Mouse (Mus musculus): ENCODE measurements around the gene Prss28. TPM values are rescaled to one million over a fixed set of nuclear protein-coding genes. Genes with fewer than 3 reads are reported as not detected.

The Prss28 gene
- polyA plus RNA-seq, 1 experiment from 2014 or later: not detected

DNA sequence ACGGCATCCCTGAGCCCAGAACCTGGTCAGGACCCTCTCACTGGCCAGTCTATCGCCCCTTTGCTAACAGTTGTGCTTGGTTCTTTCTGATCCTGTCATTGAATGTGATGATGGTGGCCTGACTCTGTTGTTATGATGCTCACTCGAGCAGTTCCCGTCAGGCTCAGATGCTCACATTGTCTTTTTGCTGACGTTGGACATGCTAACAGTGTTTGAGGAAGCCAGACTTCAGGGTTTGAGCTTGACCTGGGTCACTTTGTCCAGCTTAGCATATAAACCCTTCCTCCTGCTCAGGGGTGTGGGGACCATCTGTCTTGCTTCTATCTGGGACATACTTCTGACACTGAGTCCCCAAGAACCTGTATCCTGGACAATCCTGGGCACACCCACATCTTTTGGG is 9.9 kb downstream of the Prss28 start, which contains the start of gene Prss29:
Gene Prss29, plus strand, starts transcription at position 301 of the 400 bp plus-strand sequence.
- no peak for ATAC-seq (ENCODE audit: insufficient number of reproducible peaks, insufficient read depth, low FRiP score, low read depth)
- H3K4me3 ChIP-seq (ENCODE audit: control insufficient read depth in 1 of 2, insufficient read depth in 1 of 2, low read depth in 1 of 2, low read length in 2 of 2): no peak within 1 kb of the TSS
- no peaks in the 10 kb centered on the region for H3K36me3 ChIP-seq (ENCODE audit: control insufficient read depth, insufficient read depth, low read length)
- 60% methylated on average over 5 of the region's 5 CpGs for WGBS
- H3K27ac ChIP-seq (replicated peaks in 1 of 2; ENCODE audit: control insufficient read depth in 1 of 2, insufficient read depth in 1 of 2, low read depth in 2 of 2, low read length in 2 of 2): no peak within 1 kb of the TSS
- no peaks in the 10 kb centered on the region for H3K4me1 ChIP-seq (ENCODE audit: control insufficient read depth in 2 of 2, insufficient read depth in 2 of 2, low read length in 2 of 2)
- H3K4me2 ChIP-seq (ENCODE audit: low read length): no peak within 1 kb of the TSS
- H3K27me3 ChIP-seq (ENCODE audit: control insufficient read depth, insufficient read depth, low read length): no peaks in the 10 kb centered on the region
- H3K9me3 ChIP-seq (ENCODE audit: control insufficient read depth, low read length): no peaks in the 10 kb centered on the region
- no peak within 1 kb of the TSS for H3K9ac ChIP-seq (ENCODE audit: low read length)

DNA sequence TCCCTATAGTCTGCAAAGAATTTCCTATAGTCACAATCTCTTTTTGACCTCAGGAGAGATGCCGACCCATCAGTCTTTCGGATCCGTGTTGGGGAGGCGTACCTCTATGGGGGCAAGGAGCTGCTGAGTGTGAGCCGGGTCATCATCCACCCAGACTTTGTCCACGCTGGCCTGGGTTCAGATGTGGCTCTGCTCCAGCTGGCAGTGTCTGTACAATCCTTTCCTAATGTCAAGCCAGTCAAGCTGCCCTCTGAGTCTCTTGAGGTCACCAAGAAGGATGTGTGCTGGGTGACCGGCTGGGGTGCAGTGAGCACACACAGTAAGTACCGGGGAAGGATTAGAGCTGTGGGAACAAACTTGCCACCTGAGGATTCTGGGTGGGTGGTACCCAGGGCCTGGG is 12.4 kb downstream of the Prss28 start:
- no peak for ATAC-seq (ENCODE audit: insufficient number of reproducible peaks, insufficient read depth, low FRiP score, low read depth)
- Histone ChIP-seq H3K9me3 (ENCODE audit: control insufficient read depth, low read length) (no peaks in the 10 kb centered on the region), H3K4me3 (ENCODE audit: control insufficient read depth in 1 of 2, insufficient read depth in 1 of 2, low read depth in 1 of 2, low read length in 2 of 2) (no peak overlapping the region), H3K27me3 (ENCODE audit: control insufficient read depth, insufficient read depth, low read length) (no peaks in the 10 kb centered on the region), H3K9ac (ENCODE audit: low read length) (no peak overlapping the region), H3K27ac (replicated peaks in 1 of 2; ENCODE audit: control insufficient read depth in 1 of 2, insufficient read depth in 1 of 2, low read depth in 2 of 2, low read length in 2 of 2) (no peak overlapping the region), H3K4me1 (ENCODE audit: control insufficient read depth in 2 of 2, insufficient read depth in 2 of 2, low read length in 2 of 2) (no peaks in the 10 kb centered on the region), H3K36me3 (ENCODE audit: control insufficient read depth, insufficient read depth, low read length) (no peaks in the 10 kb centered on the region), H3K4me2 (ENCODE audit: low read length) (no peak overlapping the region)
- WGBS: 80% methylated on average over 8 of the region's 8 CpGs

DNA sequence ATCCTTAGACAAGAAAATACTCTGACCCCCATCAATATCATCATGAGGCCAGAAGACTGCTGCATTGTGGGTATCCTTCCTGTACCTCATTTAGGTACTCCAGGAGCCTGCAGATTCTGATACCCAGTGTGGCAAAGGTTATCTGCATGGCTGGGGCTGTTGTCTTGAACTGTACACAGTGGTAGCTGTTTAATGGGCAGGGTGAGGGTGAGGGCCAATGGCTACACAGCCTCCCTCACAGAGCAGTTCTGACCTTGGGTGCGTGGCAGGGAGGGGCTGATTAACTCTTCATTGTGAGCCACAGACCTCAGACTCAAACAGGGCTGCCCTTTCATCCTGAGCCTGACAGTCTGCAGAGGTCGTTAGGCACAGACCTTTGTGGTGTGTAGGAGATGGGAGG is 14.5 kb downstream of the Prss28 start:
- Histone ChIP-seq H3K4me3 (ENCODE audit: control insufficient read depth in 1 of 2, insufficient read depth in 1 of 2, low read depth in 1 of 2, low read length in 2 of 2) (no peak overlapping the region), H3K4me2 (ENCODE audit: low read length) (no peak overlapping the region), H3K9ac (ENCODE audit: low read length) (no peak overlapping the region), H3K9me3 (ENCODE audit: control insufficient read depth, low read length) (no peaks in the 10 kb centered on the region), H3K36me3 (ENCODE audit: control insufficient read depth, insufficient read depth, low read length) (no peaks in the 10 kb centered on the region), H3K27ac (replicated peaks in 1 of 2; ENCODE audit: control insufficient read depth in 1 of 2, insufficient read depth in 1 of 2, low read depth in 2 of 2, low read length in 2 of 2) (no peak overlapping the region), H3K4me1 (ENCODE audit: control insufficient read depth in 2 of 2, insufficient read depth in 2 of 2, low read length in 2 of 2) (no peaks in the 10 kb centered on the region), H3K27me3 (ENCODE audit: control insufficient read depth, insufficient read depth, low read length) (no peaks in the 10 kb centered on the region)
- WGBS: 18% methylated on average over 2 of the region's 2 CpGs
- ATAC-seq (ENCODE audit: insufficient number of reproducible peaks, insufficient read depth, low FRiP score, low read depth): no peak

DNA sequence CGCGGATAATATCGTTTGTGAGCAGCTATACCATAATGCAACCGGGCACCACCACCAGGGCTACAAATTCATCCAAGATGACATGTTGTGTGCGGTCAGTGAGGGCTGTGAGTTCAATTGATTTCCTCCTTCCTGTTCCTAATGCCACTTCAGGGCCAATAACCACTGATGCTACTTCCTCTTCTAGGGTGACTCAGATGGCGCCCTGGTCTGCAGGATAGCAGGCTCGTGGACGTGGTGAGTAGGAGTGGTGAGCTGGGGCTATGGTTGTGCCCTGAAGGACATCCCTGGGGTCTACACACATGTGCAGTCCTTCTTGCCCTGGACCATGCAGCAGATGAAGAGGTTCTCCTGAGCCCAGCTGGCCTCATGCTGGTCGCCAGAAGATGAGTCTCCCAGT is 23.9 kb downstream of the Prss28 start:
- no peak overlapping the region for H3K4me2 ChIP-seq (ENCODE audit: low read length)
- no peaks in the 10 kb centered on the region for H3K36me3 ChIP-seq (ENCODE audit: control insufficient read depth, insufficient read depth, low read length)
- H3K9me3 ChIP-seq (ENCODE audit: control insufficient read depth, low read length): no peaks in the 10 kb centered on the region
- H3K27ac ChIP-seq (replicated peaks in 1 of 2; ENCODE audit: control insufficient read depth in 1 of 2, insufficient read depth in 1 of 2, low read depth in 2 of 2, low read length in 2 of 2): no peak overlapping the region
- ATAC-seq (ENCODE audit: insufficient number of reproducible peaks, insufficient read depth, low FRiP score, low read depth): no peak
- H3K27me3 ChIP-seq (ENCODE audit: control insufficient read depth, insufficient read depth, low read length): peaks cover 20% of the 10 kb centered on the region
- 63% methylated on average over 9 of the region's 9 CpGs for WGBS
- no peak overlapping the region for H3K4me3 ChIP-seq (ENCODE audit: control insufficient read depth in 1 of 2, insufficient read depth in 1 of 2, low read depth in 1 of 2, low read length in 2 of 2)
- H3K4me1 ChIP-seq (ENCODE audit: control insufficient read depth in 2 of 2, insufficient read depth in 2 of 2, low read length in 2 of 2): no peaks in the 10 kb centered on the region
- H3K9ac ChIP-seq (ENCODE audit: low read length): no peak overlapping the region

DNA sequence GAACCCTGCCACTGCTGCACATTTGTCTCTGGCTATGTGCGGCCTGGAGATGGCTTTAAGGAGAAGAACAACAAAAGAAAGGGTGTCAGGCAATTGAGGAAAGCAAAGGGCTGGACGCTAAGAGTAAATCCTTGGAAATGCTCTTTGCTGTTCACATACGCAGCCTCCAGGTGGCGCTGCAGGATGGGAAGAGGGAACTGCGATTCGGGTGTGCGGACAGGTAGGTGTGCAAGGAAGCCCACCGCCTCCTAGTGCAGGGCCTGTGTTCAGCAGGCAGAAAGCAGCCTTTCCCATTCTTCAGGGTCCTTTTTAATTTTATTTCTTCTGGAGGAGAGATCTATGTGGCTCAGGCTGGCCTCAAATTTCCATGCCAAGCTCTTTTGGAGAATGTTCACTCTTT is 25.5 kb downstream of the Prss28 start:
- H3K27me3 ChIP-seq (ENCODE audit: control insufficient read depth, insufficient read depth, low read length): peaks cover 17% of the 10 kb centered on the region
- WGBS: under 1% methylated on average over 8 of the region's 8 CpGs

DNA sequence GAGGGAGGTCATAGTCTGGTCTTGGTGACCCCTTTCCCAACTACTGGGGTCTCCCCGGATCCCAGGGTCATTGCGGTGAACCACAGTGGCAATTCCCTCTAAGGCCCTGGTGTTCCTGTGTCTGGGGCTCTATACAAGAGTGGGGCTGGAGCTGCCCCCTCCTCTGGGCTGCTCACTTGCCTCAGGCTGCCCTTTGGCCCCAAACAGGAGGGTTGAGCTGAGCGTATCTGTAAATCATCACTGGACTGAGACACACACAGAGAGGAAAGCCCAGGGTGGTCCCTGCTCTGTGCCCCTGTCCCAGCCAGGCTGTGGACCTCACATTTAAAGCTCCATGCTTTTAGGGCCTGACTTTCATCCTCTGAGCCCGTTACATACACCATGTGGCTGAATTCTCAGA is 29.8 kb downstream of the Prss28 start:
- 87% methylated on average over 4 of the region's 4 CpGs for WGBS
- Histone ChIP-seq H3K27me3 (ENCODE audit: control insufficient read depth, insufficient read depth, low read length) (peaks cover 6% of the 10 kb centered on the region), H3K4me1 (ENCODE audit: control insufficient read depth in 2 of 2, insufficient read depth in 2 of 2, low read length in 2 of 2) (no peaks in the 10 kb centered on the region), H3K9me3 (ENCODE audit: control insufficient read depth, low read length) (no peaks in the 10 kb centered on the region; the same call in 1 of the 2 replicates), H3K4me3 (ENCODE audit: control insufficient read depth in 1 of 2, insufficient read depth in 1 of 2, low read depth in 1 of 2, low read length in 2 of 2) (no peak overlapping the region), H3K4me2 (ENCODE audit: low read length) (no peak overlapping the region), H3K27ac (replicated peaks in 1 of 2; ENCODE audit: control insufficient read depth in 1 of 2, insufficient read depth in 1 of 2, low read depth in 2 of 2, low read length in 2 of 2) (no peak overlapping the region), H3K36me3 (ENCODE audit: control insufficient read depth, insufficient read depth, low read length) (no peaks in the 10 kb centered on the region), H3K9ac (ENCODE audit: low read length) (no peak overlapping the region)
- ATAC-seq (ENCODE audit: insufficient number of reproducible peaks, insufficient read depth, low FRiP score, low read depth): no peak

More for the DNA sequence above, 25.5 kb downstream of the Prss28 start:
- Histone ChIP-seq H3K4me3 (ENCODE audit: control insufficient read depth in 1 of 2, insufficient read depth in 1 of 2, low read depth in 1 of 2, low read length in 2 of 2) (no peak overlapping the region), H3K27ac (replicated peaks in 1 of 2; ENCODE audit: control insufficient read depth in 1 of 2, insufficient read depth in 1 of 2, low read depth in 2 of 2, low read length in 2 of 2) (no peak overlapping the region), H3K4me1 (ENCODE audit: control insufficient read depth in 2 of 2, insufficient read depth in 2 of 2, low read length in 2 of 2) (no peaks in the 10 kb centered on the region), H3K4me2 (ENCODE audit: low read length) (no peak overlapping the region), H3K9ac (ENCODE audit: low read length) (no peak overlapping the region), H3K9me3 (ENCODE audit: control insufficient read depth, low read length) (no peaks in the 10 kb centered on the region; the same call in 1 of the 2 replicates), H3K36me3 (ENCODE audit: control insufficient read depth, insufficient read depth, low read length) (no peaks in the 10 kb centered on the region)
- no peak for ATAC-seq (ENCODE audit: insufficient number of reproducible peaks, insufficient read depth, low FRiP score, low read depth)

DNA sequence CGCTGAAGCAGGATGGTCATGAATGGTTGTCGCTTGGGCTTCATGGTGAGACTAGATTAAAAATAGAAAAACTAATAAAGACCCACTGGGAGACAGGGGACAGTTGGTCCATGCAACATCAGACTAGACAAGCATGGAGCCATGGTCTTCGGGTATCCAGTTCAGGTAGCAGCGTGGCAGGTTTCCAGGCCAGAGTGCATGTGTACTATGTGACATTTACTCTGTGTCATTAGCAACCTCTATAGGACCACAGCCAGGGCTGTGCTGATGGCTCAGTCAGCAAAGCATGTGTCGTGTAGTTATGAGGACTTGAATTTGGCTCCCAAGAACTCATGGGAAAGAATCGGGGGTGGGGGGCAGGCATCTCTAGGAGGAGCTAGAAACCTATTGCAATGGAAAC is 31.6 kb downstream of the Prss28 start:
- Histone ChIP-seq H3K9me3 (ENCODE audit: control insufficient read depth, low read length) (no peaks in the 10 kb centered on the region; the same call in 1 of the 2 replicates), H3K27ac (replicated peaks in 1 of 2; ENCODE audit: control insufficient read depth in 1 of 2, insufficient read depth in 1 of 2, low read depth in 2 of 2, low read length in 2 of 2) (no peak overlapping the region), H3K36me3 (ENCODE audit: control insufficient read depth, insufficient read depth, low read length) (no peaks in the 10 kb centered on the region), H3K4me3 (ENCODE audit: control insufficient read depth in 1 of 2, insufficient read depth in 1 of 2, low read depth in 1 of 2, low read length in 2 of 2) (no peak overlapping the region), H3K9ac (ENCODE audit: low read length) (no peak overlapping the region), H3K4me1 (ENCODE audit: control insufficient read depth in 2 of 2, insufficient read depth in 2 of 2, low read length in 2 of 2) (no peaks in the 10 kb centered on the region), H3K27me3 (ENCODE audit: control insufficient read depth, insufficient read depth, low read length) (no peaks in the 10 kb centered on the region; the same call in 1 of the 2 replicates), H3K4me2 (ENCODE audit: low read length) (no peak overlapping the region)
- 77% methylated on average over 6 of the region's 6 CpGs for WGBS
- no peak for ATAC-seq (ENCODE audit: insufficient number of reproducible peaks, insufficient read depth, low FRiP score, low read depth)

DNA sequence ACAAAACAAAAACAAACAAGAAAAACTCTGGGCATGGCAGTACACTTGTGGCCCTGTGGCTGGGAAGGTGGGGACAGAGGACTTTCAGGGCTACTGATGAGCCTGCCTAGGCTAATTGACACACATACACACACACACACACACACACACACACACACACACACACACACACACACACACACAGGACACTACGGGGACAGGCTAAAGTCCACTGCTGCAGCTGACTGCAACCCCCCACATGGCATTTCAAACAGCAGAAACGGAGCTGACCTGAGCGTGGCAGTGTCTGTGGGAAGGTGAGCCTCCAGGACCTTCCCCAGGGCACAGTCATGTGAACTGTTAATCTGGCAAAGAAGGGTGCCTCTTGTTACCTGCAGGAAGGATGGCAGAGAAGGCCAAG is 33.0 kb downstream of the Prss28 start:
- Histone ChIP-seq H3K27ac (replicated peaks in 1 of 2; ENCODE audit: control insufficient read depth in 1 of 2, insufficient read depth in 1 of 2, low read depth in 2 of 2, low read length in 2 of 2) (no peak overlapping the region), H3K27me3 (ENCODE audit: control insufficient read depth, insufficient read depth, low read length) (no peaks in the 10 kb centered on the region; the same call in 1 of the 2 replicates), H3K4me3 (ENCODE audit: control insufficient read depth in 1 of 2, insufficient read depth in 1 of 2, low read depth in 1 of 2, low read length in 2 of 2) (no peak overlapping the region), H3K4me1 (ENCODE audit: control insufficient read depth in 2 of 2, insufficient read depth in 2 of 2, low read length in 2 of 2) (no peaks in the 10 kb centered on the region), H3K4me2 (ENCODE audit: low read length) (no peak overlapping the region), H3K9me3 (ENCODE audit: control insufficient read depth, low read length) (no peaks in the 10 kb centered on the region; the same call in 1 of the 2 replicates), H3K9ac (ENCODE audit: low read length) (no peak overlapping the region), H3K36me3 (ENCODE audit: control insufficient read depth, insufficient read depth, low read length) (no peaks in the 10 kb centered on the region)
- no peak for ATAC-seq (ENCODE audit: insufficient number of reproducible peaks, insufficient read depth, low FRiP score, low read depth)
- 70% methylated on average over 3 of the region's 3 CpGs for WGBS

Data from heart, embryonic 14.5 days (tissue).